Mouse (Mus musculus): ENCODE measurements around the gene Crmp1. TPM values are rescaled to one million over a fixed set of nuclear protein-coding genes. Genes with fewer than 3 reads are reported as not detected.

The Crmp1 gene
- total RNA-seq, 2 experiments from 2014 or later: 3.0 to 4.1 TPM

DNA sequence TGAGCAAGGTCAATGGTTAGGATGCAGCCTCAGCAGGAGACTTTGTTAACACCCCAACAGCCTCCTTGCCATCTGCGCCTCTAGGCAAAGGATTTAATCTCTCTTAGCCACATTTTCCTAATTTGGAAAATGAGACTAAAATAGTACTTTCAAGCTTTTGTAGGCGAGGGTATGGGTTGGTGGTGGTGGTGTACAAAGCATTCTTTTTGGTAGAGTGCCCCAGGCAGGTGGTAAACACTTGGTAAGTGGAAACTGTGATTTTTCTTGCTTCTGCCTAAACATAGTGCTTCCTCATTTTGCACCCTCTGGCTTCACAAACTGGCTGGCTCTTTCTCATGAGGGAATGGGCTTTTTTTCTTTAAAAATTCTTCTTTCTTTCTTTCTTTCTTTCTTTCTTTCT lies 3.1 kb upstream of the Crmp1 start:
- no peak for DNase-seq (ENCODE audit: low spot score in 2 of 2)

DNA sequence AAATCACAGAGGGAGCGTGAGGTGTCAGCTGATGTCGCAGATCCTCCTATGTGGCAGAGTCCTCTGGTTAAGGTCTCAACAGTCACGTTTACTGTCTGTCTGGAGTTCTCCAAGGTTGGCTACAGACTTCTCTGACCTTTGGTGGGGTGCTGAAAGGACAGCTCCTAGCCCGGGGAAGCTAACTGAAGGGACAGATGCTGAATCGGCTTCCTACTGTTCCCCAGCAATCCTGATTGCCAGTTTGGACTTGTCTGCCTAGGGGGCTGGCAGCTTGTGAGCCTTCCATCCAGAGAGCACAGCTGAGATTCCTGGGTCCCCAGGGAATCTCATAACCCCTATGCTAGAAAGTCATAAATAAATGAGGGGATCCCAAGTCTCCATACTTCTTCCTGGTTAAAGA lies 1.2 kb upstream of the Crmp1 start:
- no peak for DNase-seq (ENCODE audit: low spot score in 2 of 2)

DNA sequence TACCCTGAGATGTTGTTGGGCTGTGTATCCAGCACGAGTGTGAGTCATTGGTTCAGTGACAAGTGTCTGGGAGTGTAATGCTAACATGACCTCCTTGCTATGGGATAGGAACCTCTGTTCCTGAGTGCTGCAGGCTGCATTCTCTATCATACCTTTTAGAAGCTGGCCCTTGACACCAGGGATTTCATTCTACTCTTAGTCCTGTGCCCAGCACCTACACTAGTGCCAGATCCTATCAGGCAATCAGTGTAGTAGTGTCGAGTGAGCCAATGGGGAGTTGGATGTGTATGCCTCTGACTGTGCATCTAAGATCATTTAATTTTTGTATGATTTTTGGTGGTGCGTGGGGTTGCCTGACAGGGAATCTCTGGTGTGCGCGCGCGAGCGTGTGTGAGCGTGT lies 516 bp upstream of the Crmp1 start:
- no peak for DNase-seq (ENCODE audit: low spot score in 2 of 2)

DNA sequence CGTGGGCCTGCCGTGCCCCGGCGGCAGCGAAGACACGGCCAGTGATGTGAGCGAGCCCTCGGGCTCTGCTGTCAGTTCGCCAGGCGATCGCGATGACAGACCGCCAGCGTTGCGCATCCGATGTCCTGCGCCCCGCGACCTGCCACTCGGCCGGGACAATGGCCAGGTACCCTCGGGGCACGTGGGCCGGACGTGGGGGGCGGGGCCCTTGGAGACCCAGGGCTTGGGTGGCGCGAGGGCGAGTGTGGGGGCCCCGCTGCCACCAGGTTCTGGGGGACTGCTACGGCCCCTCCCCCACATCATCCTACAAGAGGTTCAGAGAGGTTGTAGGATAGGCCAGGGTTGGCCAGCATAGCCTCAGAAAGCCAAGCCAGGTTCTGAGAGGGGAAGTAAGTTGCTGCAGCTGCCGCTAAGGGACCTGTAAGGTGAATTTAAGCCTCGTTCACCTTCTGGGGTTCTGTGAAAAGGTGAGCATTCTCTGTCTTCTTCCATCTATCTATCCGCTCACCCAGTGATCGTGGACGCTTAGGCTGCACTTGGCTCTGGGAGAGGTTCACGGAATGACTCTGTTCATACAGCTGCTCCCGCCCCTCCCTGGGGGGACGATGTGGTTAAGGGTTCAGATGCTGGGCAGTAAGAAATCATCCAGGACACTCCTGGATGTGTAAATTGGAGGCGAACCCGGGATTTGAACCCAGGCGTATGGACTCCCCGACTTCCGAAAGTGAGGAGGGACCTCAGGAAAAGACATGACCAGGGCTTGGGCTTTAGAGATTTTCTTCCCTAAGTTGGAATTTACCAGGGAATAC lies 824 bp downstream of the Crmp1 start:
- no peak for DNase-seq (ENCODE audit: low spot score in 2 of 2)

DNA sequence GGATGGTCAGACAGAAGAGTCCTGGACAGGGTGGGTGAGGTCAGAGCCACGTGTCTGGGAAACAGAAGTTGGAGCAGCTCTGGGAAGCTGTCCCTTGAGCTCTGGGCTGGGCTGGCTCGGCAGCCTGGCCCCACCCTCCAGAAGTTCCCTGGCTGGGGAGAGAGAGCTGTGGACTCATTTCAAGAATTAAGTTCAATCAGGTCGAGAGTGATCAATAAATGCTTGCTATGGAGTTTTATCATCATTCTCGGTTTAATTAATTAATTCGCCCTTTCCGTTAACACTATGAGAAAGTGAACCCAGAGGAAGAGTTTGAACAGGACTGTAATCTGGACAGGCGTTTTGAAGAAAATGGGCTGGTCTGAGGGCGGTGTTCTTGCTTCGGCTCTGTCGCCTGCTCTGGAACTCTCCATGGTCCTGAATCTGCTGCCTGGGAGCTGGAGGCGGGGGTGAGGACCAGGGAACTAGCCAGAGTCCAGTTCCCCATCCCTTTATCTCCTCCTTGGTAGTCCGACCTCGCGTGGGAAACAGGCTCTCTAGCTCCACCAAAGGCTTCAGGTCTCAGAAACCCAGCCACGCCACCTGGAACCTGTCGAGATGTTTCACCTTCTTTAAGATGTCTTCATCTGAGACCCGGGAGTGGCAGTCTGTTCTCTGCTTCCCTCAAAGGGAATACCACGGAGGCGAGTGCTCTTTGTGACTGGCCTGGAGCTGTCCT lies 1.6 kb downstream of the Crmp1 start:
- DNase-seq (ENCODE audit: low spot score in 2 of 2): peak; percentile 69 to 78

DNA sequence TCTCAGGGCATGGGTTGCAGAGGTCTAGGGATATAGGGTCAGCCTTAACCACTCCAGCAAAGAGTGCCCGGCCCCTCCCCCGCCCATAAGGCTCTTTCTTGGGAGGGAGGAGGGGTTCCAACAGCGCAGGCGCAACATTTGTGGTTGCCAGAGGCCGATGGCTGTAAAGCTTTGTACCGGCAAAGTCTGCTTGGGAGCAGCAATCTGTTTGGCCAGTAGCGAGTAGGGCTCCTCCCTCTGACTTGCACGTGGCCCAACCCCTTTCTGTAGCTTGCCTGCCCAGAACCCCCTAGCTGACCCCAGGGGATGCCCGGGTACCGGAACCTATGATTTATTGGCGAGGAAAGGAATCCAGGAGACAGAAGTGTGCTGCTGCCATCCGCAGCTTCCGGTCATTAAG lies 2.4 kb downstream of the Crmp1 start:
- no peak for DNase-seq (ENCODE audit: low spot score in 2 of 2)

DNA sequence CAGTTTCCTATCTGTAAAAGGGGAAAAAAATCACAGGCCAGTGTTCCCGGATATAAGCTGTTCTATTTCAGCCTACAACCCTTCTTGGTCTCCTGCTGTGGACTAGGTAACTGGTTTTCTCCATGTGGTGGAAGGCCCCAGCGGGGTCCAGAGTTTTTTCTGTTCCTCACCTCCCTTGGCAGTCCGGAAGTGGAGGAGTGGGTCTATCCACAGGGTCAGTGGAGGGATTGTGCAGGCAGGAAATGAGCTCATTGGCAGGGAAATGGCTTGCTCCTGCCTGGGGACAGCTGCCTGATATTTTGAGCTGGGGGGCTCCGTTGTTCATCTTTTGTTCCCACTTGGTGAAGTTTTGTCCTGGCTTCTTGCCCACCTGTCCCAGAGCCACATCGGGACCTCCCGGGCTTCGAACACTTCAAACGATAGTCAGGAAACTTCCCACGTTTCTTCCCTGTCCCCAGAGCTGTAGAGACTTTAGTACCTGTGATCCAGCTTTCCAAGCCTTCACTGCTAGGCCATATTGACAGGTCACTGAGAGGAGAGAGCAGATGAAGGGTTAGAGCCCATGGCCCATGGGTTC lies 3.0 kb downstream of the Crmp1 start:
- DNase-seq (ENCODE audit: low spot score in 2 of 2): no peak

DNA sequence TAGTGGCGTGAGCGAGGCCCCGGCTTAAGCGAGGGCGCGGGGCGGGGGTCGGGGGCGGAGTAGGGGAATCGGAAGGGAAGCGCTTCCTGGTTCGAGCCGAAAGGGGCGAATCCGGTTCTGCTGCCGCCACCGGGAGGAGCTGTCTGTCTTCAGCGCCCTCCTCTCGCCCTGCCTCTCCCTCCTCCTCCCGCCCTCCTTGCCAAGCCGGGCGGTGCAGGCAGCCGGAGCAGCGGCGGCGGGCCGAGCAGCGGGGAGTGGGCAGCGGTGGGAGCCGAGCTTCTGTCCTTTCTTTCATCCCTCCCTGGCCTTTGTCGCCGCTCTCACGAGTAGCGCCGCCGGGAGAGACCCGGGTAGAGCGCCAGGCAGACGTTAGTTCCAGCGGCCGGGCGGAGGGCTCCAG lies 3.9 kb downstream of the Crmp1 start:
- DNase-seq (ENCODE audit: low spot score in 2 of 2): peak in 1 of 2 experiments; percentile 20

DNA sequence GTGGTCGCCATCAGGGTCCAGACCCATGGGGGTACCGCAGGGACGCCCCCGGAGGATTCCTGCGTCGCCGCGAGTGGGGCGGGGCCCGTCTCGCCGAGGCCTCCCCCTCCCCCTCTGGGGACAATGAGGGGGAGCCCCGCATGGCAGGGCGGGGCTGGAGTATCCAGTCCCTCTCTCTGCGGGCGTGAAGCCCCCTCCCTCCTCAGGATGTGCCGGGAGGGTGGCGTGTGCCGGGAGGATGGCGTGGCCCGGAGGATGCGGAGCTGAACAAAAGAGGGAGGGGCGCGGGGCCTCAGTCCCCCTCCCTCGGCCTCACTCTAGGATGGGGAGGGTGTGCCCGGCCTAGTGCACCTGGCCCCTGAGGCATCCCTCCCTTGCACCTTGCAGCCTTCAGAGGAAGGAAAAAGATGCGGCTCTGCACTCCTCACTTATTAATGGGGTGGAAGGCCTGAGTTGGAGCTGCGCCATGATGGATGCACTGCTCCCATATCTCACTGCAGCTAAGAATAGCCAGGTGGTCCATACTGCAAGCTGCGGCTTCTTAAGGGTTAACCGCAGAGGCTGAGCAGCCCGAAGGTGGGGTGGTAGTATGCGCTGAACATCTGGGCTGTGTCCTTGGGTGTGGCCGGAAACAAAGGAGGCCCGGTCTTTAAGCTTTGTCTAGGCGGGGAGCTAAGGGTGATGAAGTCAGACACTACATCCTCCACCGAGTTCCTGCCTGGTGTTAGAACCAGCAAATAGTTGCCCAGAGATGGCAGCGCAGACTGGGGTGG lies 4.6 kb downstream of the Crmp1 start:
- DNase-seq (ENCODE audit: low spot score in 2 of 2): no peak

DNA sequence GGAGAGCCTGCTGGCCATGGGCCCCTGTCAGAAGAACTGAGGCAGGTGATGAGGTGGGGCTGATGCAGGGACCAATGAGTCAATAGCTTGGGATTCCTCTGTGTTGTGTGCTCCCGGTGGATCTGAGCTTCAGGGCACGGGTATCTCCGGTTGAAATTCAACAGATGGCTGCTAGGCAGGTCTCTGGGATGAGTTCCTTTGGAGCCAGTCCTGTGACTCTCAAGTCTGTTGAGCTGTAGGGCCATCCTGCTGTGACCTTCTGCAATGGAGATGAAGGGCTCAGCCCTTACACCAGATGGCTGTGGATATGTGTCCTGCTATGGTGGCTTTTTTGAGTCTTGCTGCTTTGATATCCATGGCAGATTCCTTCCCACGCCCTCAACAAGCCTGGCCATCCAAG lies 5.7 kb downstream of the Crmp1 start:
- DNase-seq (ENCODE audit: low spot score in 2 of 2): no peak

DNA sequence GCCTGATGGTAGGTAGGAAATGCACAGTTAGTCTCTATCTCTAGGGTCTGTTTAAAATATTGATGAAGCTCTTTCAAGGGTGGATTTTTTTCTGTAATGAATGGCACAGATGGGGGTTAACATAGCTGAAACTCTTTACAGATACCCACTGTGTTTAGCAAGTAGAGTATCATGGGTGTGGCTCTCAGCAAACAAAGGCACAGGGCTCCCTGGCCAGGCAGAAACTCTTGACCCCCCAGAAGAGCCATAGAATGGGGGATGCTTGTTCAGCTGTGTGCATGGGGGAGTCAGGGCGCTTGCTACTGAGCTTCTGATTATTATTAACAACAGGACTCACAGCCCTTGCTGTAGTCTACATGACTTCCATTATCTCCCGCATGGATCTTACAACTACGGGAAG lies 7.1 kb downstream of the Crmp1 start:
- DNase-seq (ENCODE audit: low spot score in 2 of 2): no peak

DNA sequence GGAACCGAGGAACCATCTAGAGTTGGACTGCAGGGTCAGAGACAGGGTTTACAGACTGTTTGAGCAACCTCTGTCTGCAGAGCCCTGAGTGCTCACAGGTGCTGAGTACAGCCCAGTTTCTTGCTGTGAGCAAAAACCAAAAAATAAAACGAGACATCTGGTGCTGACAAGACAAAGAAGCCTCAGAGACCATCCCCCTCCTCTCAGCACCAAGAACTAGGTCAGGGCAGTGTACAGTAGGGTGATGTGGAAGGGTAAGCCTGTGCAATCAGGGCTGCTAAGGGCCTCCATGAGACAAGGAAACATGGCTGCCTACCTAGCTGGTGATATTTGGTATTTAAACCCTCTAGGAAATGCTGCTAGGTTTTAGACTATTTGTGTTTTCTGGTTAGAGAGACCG lies 9.9 kb downstream of the Crmp1 start:
- DNase-seq (ENCODE audit: low spot score in 2 of 2): no peak

DNA sequence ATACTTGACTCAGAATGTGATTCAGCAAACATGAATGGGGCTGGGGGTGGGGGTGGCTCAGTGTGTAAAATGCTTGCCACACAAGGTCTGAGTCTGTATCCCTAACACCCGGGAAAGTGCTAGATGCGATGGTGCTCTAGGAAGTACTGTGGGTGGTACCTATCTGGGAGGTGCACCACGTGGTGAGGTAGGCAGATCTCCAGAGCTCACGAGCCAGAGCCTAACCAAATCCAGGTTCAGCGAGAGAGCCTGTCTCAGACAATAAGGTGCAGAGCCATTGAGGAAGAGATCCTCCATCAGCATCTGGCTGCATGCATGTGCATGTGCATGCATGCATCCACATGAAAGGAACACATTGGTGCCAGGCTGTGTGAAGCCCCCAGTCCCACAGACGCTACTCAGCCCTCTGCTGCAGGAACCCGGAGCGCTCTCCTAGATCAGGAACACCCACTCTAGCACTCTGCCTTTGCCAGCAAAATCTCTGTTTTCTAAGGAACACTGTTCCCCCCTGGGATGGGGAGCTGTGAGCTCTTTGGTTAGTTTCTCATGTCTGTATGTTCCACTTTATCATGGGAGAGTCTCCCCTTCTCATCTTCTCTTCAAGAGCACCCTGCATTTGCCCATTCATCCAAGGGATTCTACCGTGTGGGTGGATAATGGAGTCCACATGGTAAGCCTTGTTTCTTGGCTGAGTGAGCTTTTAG lies 10.5 kb downstream of the Crmp1 start:
- DNase-seq (ENCODE audit: low spot score in 2 of 2): no peak

DNA sequence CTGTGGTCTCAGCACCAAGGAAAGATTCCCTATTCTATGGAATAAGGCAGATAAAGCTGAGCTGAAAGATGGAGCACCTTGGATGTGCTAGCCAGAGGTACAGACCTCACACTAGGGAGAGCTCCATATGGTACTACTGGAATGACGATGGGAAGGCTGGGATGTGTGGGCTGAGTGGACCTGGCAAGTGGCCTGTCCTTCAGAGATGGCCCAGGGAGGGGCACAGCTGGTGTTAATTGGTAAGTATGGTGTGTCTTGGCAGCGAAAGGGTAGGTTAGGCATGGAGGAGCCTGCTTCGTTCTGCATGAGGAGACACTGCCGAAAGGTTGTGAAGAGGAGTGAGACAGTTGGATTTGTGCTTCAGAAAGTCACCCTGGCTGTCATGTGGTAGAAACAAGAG lies 12.8 kb downstream of the Crmp1 start:
- no peak for DNase-seq (ENCODE audit: low spot score in 2 of 2)

DNA sequence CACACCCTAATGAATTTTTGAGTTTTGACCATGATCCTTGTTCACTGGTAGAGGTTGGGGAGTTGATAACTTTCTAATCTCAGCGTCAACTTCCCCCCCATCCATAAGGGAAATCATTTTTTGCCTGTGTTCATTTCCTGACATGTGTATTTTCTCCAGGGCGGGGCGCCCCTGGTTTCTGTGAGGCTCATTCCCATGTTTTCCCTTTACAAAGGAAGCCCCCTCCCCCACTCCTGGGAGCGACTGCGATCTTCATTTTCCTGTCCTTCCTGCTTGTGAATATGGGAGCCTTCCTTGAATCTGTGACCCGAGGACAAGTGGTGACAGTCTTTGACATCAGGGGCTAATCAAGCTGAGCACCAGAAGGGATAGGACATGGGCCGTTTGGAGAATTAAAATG lies 15.1 kb downstream of the Crmp1 start:
- DNase-seq (ENCODE audit: low spot score in 2 of 2): no peak

DNA sequence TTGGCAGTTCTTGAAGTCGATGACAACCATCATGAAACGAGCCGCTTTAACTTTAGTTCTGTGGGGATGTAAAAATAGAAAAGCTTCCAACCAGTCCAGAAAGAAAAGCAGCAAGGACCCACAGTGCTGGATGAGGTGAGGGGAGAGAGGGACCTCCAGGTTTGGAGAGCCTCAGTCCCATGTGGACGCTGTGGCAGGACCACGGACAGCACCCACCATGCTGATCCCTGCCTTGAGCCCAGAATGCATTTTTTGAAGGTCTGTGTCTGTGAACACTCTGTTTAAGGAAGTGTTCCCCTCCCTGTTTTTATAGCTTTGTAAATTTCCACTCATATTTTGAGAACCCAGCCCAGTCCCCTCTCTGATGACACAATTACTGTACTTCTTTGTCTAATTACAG lies 15.5 kb downstream of the Crmp1 start:
- DNase-seq (ENCODE audit: low spot score in 2 of 2): peak in 1 of 2 experiments; percentile 47

DNA sequence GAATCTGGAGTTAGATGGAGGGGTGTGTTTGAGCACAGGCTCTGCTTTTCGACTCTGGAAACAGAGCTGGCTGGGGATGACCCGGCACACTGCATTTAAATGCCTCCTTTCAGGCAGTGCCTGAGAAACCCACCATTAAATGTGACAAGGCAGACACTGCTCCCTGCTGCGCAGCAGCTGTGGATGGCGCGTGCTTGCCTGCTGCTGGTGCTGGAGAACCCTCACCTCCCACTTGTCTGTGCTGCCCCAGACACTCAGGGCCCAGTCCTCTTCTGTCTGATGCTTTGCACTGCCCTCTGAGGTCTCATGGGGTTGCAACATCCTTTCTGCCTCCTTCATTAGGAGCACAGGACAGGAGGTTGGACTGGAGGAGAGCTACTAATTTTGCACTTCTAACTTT lies 20.0 kb downstream of the Crmp1 start:
- DNase-seq (ENCODE audit: low spot score in 2 of 2): no peak

DNA sequence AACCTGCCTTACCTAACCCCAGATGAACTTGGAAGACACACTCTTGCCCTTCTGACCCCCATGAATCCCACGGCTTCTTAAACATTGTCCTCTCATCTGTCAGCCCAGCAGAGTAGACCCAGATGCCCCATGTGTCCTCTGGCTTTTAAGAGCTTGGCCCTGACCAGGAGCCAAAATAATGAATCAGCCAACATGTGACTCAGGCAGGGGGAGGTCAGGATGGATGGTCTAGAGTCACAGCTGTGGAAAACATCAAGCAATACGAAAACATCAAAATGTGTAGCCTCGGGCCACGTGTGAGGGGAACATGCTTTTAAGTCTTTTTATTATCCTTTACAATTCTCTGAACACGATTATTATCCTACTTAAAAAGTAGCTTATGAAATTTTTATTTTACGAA lies 22.1 kb downstream of the Crmp1 start:
- DNase-seq (ENCODE audit: low spot score in 2 of 2): no peak

DNA sequence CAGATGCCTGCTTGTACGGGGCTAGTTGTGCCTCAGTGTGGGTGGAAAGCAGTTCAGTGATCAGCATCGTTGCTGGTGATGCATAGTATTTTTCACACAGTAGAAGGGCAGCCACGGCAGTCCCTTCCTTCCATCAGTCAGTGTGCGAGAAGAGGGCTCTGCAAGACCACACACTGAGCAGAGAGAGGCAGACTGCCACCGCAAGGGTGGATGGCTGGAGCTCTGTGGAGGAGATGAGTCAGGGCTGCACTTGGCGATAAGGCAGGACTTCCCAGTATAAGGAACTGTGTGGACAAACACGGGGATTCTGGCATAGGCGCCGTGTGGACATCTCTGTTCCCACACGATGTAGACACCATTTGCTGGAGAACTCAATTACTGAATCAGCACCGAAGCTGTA lies 39.3 kb downstream of the Crmp1 start:
- DNase-seq (ENCODE audit: low spot score in 2 of 2): no peak

DNA sequence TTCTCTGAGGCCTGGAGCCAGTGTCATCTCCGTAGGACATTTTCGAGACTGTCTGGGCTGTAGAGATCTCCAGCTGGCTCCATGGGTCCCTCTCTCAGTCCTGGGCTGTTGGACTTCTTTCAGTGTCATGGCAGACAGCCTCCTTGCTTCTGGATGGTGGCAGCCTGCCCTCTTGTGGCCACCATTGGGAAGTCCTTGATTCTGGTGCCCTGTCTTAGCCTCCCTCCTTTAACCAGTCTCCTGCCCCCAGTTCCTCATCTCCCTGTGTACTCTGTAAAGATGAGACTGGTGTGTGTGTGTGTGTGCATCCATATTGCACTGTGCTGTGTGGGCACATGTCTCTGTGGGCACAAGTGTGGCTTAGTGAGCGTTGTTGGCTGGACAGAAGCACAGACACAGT lies 46.6 kb downstream of the Crmp1 start:
- DNase-seq (ENCODE audit: low spot score in 2 of 2): peak in 1 of 2 experiments; percentile 38

DNA sequence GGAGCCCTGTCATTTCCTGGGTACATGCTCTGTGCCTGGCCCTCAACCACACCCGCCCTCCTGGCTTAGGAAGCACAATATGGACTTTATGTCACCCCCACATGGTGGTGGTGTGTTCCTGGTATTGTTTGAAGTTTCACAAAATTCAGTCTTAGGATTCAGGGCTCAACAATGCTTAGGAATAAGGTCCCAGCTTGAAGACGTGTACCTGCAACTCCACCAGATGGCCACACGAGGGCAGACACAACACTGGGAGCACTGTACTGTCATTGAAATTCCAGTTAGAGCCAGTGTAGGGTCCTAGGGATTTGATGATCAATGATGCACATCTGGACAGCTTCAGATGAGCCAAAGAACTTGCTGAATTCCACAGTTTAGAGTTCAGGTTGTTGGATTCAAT lies 47.5 kb downstream of the Crmp1 start:
- DNase-seq (ENCODE audit: low spot score in 2 of 2): no peak
